Mouse (Mus musculus) kidney, postnatal 14 days (tissue): ENCODE results near the gene Gnb4.
A peak's percentile ranks its signal among the peaks of the same experiment; 100 is the strongest.

Source experiments
- DNase-seq: peaks from one replicate; pipeline ENCODE4 v3.0.0; 2022; ENCODE audit warnings: mixed read lengths

Gnb4 gene

DNA sequence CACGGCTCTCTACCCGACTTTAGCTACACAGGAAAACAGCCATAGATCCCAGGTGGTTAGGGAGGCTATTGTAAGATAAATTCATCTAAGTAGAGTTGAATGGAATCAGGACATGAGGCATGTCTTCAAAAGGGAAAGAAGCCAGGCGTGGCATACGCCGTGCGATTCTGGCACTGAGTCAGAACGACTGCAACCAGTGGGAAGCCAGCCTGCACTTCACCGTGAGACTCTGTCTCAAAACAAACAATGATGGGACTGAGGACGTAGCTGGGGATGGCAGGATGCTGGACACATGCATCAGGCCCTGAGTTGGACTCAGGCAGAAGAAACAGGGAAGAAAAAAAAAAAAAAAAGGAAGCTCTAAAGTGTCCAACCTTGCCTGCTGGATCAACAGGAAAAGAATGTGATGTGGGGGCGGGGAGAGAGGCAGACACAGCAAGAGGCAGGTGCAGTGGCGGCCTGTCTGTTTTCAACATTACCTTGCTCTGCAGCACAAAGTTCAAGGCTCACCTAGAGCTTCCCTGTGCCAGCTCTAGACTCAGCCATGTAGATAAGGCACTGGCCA lies 4.7 kb downstream of the Gnb4 start:
- peak; percentile 8 for DNase-seq

DNA sequence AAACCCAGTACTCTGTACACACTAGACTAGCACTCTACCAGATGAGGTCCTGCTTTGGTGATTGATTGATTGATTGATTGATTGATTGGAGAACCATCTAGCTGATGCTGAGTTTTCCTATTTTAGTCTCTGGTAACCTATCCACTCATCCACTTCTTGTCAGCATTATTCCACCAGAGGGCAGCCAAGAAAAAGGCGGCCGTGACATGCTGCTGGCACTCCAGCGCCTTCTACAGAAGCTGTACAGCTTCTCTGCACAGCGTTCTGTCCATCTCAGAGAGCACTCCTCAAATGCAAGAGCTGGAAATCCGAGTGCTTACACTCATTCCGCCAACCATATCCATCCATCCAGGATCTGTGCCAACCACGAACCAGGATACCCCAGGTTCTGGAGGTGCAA lies 5.8 kb downstream of the Gnb4 start:
- peak; percentile 76 for DNase-seq

DNA sequence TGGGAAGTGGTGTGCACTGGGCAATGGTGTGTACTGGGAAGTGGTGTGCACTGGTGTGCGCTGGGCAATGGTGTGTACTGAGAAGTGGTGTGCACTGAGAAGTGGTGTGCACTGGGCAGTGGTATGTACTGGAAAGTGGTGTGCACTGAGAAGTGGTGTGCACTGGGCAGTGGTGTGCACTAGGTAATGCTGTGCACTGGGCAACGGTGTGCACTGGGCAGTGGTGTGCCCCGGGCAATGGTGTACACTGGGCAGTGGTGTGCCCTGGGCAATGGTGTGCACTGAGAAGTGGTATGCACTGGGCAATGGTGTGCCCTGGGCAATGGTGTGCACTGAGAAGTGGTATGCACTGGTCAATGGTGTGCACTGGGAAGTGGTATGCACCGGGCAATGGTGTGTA lies 7.2 kb downstream of the Gnb4 start:
- no peak for DNase-seq

DNA sequence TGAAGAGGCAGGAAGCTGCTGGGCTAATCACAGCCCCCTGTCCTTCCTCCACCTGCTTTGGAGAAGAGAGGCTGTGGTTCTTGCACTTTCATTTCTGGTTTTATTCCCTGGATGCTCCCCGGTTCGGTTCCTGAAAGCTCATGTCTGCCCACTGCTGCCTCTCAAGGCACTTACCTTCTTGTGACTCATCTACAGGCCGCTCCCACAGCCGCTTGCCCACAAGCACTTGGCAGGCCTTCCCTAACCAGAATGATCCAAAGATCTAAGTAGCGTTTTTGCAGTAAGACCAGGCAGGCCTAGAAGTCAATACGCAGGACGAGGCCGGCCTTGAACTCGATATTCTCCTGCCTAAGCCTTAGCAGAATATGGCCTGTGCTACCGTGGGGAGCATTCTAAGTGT lies 15.3 kb downstream of the Gnb4 start:
- DNase-seq = no peak

DNA sequence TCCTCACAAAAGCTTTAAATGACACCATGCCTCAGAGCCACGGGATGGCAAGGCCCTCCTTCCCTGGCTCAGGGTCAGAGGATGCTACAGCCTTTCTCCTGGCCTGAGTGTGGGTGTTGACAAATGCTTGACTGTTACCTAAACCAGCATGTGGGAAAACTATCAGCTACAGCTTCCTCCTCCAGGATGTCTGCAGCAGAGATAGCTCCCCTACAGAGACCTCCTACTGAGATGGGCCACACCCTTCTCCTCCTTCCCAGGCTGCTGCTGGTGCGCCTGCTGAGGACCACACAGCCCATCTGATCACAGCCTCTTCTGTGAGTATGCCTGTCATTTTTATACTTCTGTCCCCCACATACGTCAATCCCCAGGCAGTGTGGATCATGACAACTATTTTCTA lies 17.1 kb downstream of the Gnb4 start:
- no peak for DNase-seq

DNA sequence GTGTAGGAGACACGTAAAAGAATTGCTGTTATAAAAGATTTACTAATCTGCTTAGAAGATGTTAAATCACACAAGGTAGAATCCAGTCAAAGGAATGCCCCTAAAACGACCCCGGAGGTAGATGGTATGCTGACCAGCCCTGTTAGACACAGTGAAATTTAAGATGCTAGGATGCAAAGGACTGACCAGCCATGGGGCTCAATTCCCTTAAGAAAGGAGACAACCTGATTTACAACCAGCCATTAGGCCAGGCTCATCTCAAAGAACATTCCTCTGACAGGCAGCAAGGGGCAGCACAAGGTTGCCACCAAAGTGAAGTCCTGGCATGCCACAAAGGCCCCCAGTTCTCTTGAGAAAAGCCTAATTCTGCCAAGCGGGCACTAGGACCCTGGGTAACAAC lies 21.3 kb downstream of the Gnb4 start:
- DNase-seq = no peak

DNA sequence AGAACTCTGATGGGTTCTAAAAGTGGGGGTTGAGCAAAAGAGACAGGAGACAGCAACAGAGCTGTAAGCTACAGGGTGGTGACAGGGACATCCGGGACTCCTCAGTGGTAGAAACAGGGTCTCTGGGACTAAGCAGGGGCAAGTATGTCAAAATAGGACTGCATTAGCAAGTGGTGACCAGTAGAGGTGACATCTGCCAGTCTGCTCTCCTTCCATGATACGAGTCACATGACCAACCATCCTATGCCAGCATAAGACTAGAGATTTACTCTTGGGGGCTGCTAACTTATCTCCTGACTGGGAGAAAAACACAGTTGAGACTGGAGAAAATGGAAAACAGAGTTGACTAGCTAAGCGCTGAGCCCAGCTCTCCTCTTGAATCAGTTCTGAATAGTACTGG lies 30.1 kb downstream of the Gnb4 start:
- no peak for DNase-seq

DNA sequence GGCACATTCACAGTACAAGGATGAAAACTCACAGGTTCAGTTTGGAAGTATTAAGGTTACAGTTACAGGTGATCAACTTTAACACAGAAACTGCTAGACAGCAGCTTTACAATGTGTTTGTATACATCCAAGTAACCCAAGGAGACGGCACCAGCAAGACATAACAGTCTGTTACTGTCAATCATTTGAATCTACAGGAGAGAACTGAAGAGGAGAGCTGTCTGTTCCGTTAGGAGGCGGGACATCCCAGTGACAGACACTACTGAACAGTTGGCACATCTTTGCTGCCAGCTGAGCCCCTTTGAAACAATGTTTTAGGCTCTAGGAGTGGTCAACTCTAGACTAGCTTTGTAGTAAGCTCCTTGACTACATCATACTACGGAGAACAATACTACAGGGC lies 32.9 kb downstream of the Gnb4 start:
- DNase-seq = no peak

DNA sequence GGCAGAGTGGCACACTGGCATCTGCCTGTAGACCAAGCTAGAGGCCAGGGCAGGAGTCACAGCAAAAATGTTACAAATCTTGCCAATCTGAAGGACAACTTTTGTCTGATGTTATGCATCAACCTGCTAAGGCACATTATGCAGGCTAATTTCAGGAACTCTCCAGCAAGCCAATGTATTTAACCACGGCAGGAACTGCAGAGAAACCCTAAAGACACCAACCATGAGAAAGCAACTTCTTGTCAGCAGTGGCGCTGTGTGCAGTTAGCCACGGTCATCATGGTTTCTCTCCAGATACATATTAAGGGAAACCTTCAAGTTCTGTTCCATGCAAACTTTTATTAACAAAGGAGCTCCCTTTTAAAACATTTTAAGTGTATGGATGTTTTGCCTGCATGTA lies 34.5 kb downstream of the Gnb4 start:
- DNase-seq = no peak

DNA sequence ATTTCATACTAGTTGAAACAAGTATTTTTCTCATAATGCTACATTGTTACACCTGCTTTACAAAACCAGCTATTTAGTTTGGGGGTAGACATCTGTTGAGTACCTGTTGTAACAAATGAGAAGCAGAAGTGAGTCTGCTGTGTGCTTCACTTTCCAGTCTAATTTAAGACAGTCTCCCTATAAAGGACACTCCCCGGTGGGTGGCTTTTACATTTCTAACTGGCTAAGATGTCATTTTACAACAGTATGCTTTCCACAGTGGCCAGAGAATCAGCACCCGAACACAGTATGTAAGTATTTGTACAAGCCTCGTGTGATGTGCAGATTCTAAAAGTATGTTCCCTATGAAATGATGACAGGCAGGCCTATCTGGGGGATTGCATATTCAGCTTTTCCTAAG lies 35.6 kb downstream of the Gnb4 start:
- DNase-seq = no peak

DNA sequence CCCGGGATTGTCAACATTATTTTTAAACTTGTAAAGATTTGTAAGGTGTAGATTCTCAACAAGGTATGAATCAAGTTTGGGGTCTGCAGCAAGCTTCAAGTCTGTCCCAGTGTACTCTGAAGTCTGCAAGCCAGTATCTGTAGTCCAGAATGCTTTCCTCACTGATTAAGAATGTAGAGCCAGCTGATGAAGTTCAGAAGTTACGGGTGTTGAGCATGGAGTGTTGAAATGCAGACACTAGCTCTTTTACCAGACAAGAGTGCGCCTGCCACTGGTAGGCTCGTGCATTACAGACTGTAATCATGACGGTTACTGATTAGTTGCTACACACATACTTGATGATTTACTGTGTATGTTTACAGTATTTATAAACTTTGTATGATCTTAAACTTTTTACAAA lies 37.6 kb downstream of the Gnb4 start:
- no peak for DNase-seq

DNA sequence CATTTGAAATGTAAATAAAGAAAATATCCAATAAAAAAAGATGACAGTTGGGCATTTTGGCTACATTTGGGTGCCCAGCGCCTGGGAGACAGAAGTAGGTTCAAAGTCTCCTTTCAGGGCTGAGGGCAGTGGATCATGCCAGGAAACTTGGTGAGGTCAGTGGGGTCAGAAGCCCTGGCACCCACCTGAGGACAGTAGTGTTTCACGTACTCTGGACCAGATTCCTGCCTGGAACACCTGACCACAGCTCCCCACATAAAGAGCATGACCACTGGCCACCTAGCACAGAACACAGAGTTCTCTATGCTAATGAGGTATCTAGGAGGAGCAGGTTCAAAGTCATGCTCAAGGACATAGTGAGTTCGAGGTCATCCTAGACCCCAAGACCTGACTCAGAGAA lies 41.2 kb downstream of the Gnb4 start:
- peak; percentile 76 for DNase-seq

DNA sequence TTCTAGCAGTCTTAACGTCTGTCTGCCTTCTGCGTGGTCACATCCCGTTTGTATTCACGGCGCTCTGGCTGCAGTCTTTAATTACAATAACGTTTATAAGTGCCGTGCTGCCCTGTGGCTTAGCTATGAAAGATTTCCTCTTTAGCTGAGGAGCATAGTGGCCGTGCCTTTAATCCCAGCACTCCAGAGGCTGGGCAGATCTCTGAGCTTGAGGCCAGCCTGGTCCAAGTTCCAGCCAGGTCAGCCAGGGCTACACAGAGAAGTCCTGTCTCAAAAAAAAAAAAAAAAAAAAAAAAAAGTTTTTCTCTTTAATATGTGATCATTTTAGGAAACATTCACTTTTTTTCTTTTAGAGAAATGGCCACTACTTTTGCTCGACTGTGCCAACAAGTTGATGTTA lies 42.5 kb downstream of the Gnb4 start:
- peak; percentile 16 for DNase-seq

DNA sequence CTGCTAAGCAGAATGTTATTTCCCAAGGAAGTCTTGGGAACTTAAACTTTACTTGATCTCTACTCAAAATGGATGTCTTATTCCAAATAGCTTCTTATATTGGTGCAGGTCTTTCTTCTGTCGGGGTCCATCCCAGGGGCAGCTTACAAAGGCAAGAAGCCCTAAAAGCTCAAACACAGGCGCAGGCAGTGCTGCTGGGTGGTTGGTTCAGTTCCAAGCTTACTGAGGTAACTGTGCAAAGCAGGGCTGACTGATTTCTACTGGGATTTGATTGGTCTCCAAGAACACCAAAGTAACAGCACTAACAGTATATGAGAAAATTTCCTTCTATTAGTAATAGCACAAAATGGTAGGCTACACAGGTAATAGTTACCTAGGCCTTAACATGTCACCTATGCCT lies 43.3 kb downstream of the Gnb4 start:
- DNase-seq = no peak

DNA sequence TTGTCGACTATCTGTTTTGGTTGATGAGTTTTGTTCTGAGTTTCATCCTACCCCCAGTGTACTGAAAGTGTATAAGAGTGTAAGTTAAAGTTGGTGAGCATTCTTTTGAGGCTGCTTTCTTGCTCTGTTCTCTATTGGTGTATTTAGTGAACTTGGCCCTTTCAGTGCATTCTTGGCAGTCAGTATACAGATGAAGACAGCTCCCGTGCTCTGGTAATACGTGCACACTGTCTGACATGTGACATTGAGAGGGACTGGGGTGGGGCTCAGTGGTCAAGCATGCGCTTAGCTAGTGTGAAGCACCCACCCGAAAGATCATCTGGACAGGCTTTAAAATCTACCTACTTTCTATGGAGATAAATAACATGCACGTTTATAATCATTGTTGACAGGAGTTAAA lies 53.0 kb downstream of the Gnb4 start:
- DNase-seq = no peak

DNA sequence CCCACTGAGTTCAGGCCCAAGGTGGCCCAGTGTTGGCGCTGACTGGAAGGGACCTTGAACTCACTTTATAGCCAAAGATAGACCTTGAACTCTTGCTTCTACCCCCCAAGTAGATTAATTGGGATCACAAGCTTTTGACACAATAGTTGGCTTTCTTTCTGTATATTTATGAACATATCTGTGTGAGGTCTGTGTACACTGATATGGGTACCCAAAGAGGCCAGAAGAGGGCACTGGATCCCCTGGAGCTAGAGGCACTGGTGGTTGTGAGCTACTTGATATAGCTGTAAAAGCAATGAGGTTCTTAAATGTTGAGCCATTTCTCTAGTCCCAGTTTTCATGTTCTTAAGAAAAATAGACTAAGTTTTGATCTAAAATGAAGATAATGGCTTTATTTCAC lies 63.3 kb downstream of the Gnb4 start:
- DNase-seq = no peak

DNA sequence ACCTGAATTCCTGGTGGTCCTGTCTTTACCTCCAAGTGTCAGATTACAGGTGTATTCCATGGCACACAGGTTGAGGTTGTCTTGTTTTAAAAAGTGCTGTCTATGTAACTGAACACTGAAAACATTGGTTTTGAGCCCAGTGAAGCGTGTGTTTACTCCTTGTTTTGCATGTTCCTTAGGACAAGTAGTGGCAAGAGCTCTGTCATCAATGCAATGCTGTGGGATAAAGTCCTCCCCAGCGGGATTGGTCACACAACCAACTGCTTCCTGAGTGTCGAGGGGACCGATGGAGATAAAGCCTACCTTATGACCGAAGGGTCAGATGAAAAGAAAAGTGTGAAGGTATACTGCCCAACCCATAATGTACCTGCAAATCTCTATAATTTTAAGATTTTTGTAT lies 78.3 kb downstream of the Gnb4 start:
- no peak for DNase-seq

DNA sequence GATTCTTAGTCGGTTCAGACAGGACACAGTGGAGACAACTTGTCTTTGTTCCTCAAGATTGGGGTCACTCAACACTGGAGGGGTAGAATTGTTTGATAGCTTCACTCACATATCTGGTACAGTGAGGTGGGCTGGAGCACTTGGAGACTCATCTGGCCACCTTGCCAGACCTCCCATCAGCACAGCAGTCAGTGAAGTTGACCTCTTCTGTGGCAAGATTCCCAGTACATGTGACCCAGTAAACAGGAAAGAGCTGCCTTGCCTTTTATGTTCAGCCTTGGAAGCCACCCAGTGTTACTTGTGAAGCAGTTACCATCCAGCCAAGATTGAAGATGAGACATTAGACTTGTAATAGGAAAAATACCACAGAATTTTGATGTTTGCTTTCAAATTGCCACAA lies 78.8 kb downstream of the Gnb4 start:
- DNase-seq = peak; percentile 87

DNA sequence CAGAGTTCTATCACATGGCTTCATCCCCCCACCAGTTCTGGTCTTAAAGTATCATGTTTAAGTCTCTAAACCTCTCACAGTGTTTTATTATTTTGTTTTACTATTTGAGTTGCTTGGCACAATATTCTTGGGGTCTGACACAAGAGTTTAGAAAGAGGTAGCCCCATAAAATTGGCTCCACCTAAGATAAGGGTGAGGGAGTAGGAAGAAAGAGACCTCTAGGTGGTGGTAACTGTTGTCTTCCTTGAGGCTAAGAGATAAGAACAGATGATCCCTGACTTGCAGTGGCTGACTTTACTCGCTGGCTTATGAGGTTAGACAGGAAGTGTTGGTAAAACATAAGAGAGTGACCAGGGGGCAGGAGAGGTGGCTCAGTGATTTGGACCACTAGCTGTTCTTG lies 80.7 kb downstream of the Gnb4 start:
- DNase-seq = no peak
